Mouse (Mus musculus) heart, embryonic 16.5 days (tissue): ENCODE measurements at regions not wholly inside any gene's neighbourhood (a gene's known extent, or its start where the extent isn't known, plus 50 kb on each side); places are given as distances from the start of the nearest gene placed in this dataset.

Source experiments
- ATAC-seq: fragments of 200-750 bp; cut with Nextera tagmentation; replicated peaks from 2 replicates; pipeline ENCODE4 v1.8.0; 2017; ENCODE audit warnings: moderate number of reproducible peaks; ENCODE audit not compliant: insufficient read depth, low FRiP score; ENCODE audit errors: extremely low read depth
- H3K27ac ChIP-seq: fragments of 300-500 bp; sonication (generic); 2 replicates; pipeline ENCODE4 v1.5.1; 2014; ENCODE audit warnings: mild to moderate bottlenecking, low read length, control low read depth, moderate library complexity
- H3K27me3 ChIP-seq: fragments of 300-500 bp; sonication (generic); 2 replicates; pipeline ENCODE4 v1.6.1; 2014; ENCODE audit warnings: low read length, mixed read lengths; ENCODE audit not compliant: control insufficient read depth, insufficient read depth
- H3K36me3 ChIP-seq: fragments of 300-500 bp; sonication (generic); 2 replicates; pipeline ENCODE4 v1.6.1; 2014; ENCODE audit not compliant: control insufficient read depth, insufficient read depth
- H3K4me1 ChIP-seq: fragments of 300-500 bp; sonication (generic); 2 replicates; pipeline ENCODE4 v1.6.1; 2014; ENCODE audit warnings: low read length, mixed read lengths; ENCODE audit not compliant: control insufficient read depth, insufficient read depth
- H3K4me2 ChIP-seq: fragments of 300-500 bp; sonication (generic); 2 replicates; pipeline ENCODE4 v1.6.1; 2014; ENCODE audit warnings: low read depth, mild to moderate bottlenecking, control low read depth, low read length
- H3K4me3 ChIP-seq: fragments of 300-500 bp; sonication (generic); 2 replicates; pipeline ENCODE4 v1.5.1; 2014; ENCODE audit warnings: mild to moderate bottlenecking, control low read depth, low read length
- H3K9ac ChIP-seq: fragments of 300-500 bp; sonication (generic); 2 replicates; pipeline ENCODE4 v1.6.1; 2014; ENCODE audit warnings: low read length, control low read depth
- H3K9me3 ChIP-seq: fragments of 300-500 bp; sonication (generic); replicated peaks from 2 replicates; pipeline ENCODE4 v1.6.1; 2016; ENCODE audit warnings: low read length; ENCODE audit not compliant: control insufficient read depth
- WGBS: fragments of 180-500 bp; shearing (Covaris S2); extraction: QIAGEN DNeasy Blood & Tissue Kit; methylation state at CpG from one replicate; pipeline ENCODE4 v1.1.7; 2014; 5-methylcytosine and 5-hydroxymethylcytosine counted together

GRCm38 (mm10) chr12:70615123-70615522, 162.2 kb downstream of the Tmx1 start:
- no peak overlapping the region for H3K4me3 ChIP-seq
- no peak for ATAC-seq
- no peaks in the 10 kb centered on the region for H3K27me3 ChIP-seq
- H3K9me3 ChIP-seq, result no peaks in the 10 kb centered on the region
- no peak overlapping the region for H3K27ac ChIP-seq
- H3K9ac ChIP-seq, result no peak overlapping the region
- no peaks in the 10 kb centered on the region for H3K36me3 ChIP-seq
- H3K4me2 ChIP-seq, result no peak overlapping the region
- peaks cover 8% of the 10 kb centered on the region for H3K4me1 ChIP-seq
- WGBS, result 91% methylated on average over 9 of the region's 9 CpGs

GRCm38 (mm10) chr12:70616049-70616448, 163.2 kb downstream of the Tmx1 start:
- Histone ChIP-seq H3K27ac (peak overlapping the region; percentile 29), H3K9me3 (no peaks in the 10 kb centered on the region), H3K36me3 (no peaks in the 10 kb centered on the region), H3K4me1 (peaks cover 8% of the 10 kb centered on the region), H3K4me2 (no peak overlapping the region), H3K4me3 (no peak overlapping the region), H3K27me3 (no peaks in the 10 kb centered on the region), H3K9ac (no peak overlapping the region)
- WGBS, result 53% methylated on average over 4 of the region's 4 CpGs
- 0 out of 2 replicates have a peak, but pooled peaks have one; percentile 58 for ATAC-seq

- Histone ChIP-seq H3K9ac (no peak overlapping the region), H3K4me1 (peaks cover 8% of the 10 kb centered on the region), H3K27ac (no peak overlapping the region; the same call in 1 of the 2 replicates), H3K27me3 (no peaks in the 10 kb centered on the region), H3K36me3 (no peaks in the 10 kb centered on the region), H3K9me3 (no peaks in the 10 kb centered on the region), H3K4me2 (no peak overlapping the region), H3K4me3 (no peak overlapping the region)
- 55% methylated on average over 4 of the region's 4 CpGs for WGBS
- ATAC-seq, result no peak
Observed at GRCm38 (mm10) chr12:70616487-70616886, 163.6 kb downstream of the Tmx1 start.

GRCm38 (mm10) chr12:70617024-70617423, 164.1 kb downstream of the Tmx1 start:
- Histone ChIP-seq H3K36me3 (no peaks in the 10 kb centered on the region), H3K27me3 (no peaks in the 10 kb centered on the region), H3K4me1 (peaks cover 11% of the 10 kb centered on the region), H3K4me3 (no peak overlapping the region), H3K9ac (no peak overlapping the region), H3K9me3 (no peaks in the 10 kb centered on the region), H3K4me2 (no peak overlapping the region), H3K27ac (no peak overlapping the region)
- no peak for ATAC-seq
- 67% methylated on average over 1 of the region's 1 CpGs for WGBS

- H3K36me3 ChIP-seq, result no peaks in the 10 kb centered on the region
- no peak overlapping the region for H3K4me2 ChIP-seq
- peaks cover 16% of the 10 kb centered on the region for H3K4me1 ChIP-seq
- whole genome bisulfite sequencing, result 84% methylated on average over 3 of the region's 3 CpGs
- ATAC-seq, result no peak
- no peaks in the 10 kb centered on the region for H3K27me3 ChIP-seq
- no peak overlapping the region for H3K9ac ChIP-seq
- no peak overlapping the region for H3K4me3 ChIP-seq
- H3K27ac ChIP-seq, result no peak overlapping the region
- H3K9me3 ChIP-seq, result no peaks in the 10 kb centered on the region
Observed at GRCm38 (mm10) chr12:70617979-70618378, 165.1 kb downstream of the Tmx1 start.

- peaks cover 16% of the 10 kb centered on the region for H3K4me1 ChIP-seq
- no peaks in the 10 kb centered on the region for H3K9me3 ChIP-seq
- no peaks in the 10 kb centered on the region for H3K36me3 ChIP-seq
- no peak overlapping the region for H3K4me3 ChIP-seq
- WGBS, result 84% methylated on average over 2 of the region's 2 CpGs
- H3K9ac ChIP-seq, result no peak overlapping the region
- no peak for ATAC-seq
- no peak overlapping the region for H3K27ac ChIP-seq
- no peaks in the 10 kb centered on the region for H3K27me3 ChIP-seq
- H3K4me2 ChIP-seq, result no peak overlapping the region
Observed at GRCm38 (mm10) chr12:70619436-70619835, 166.5 kb downstream of the Tmx1 start.

GRCm38 (mm10) chr12:70622019-70622418, 169.1 kb downstream of the Tmx1 start:
- H3K4me1 ChIP-seq, result peaks cover 8% of the 10 kb centered on the region; the same call in 1 of the 2 replicates
- H3K27me3 ChIP-seq, result no peaks in the 10 kb centered on the region
- H3K36me3 ChIP-seq, result no peaks in the 10 kb centered on the region
- H3K9ac ChIP-seq, result no peak overlapping the region
- no peak overlapping the region for H3K4me2 ChIP-seq
- WGBS, result 53% methylated on average over 4 of the region's 4 CpGs
- no peaks in the 10 kb centered on the region for H3K9me3 ChIP-seq
- no peak overlapping the region for H3K4me3 ChIP-seq
- ATAC-seq, result no peak
- H3K27ac ChIP-seq, result peak overlapping the region; percentile 33; the same call in 1 of the 2 replicates

- H3K27me3 ChIP-seq, result no peaks in the 10 kb centered on the region
- H3K9ac ChIP-seq, result no peak overlapping the region
- H3K4me3 ChIP-seq, result no peak overlapping the region
- H3K4me1 ChIP-seq, result peaks cover 21% of the 10 kb centered on the region
- no peaks in the 10 kb centered on the region for H3K9me3 ChIP-seq
- 54% methylated on average over 9 of the region's 9 CpGs for WGBS
- no peak overlapping the region for H3K4me2 ChIP-seq
- H3K27ac ChIP-seq, result no peak overlapping the region
- no peak for ATAC-seq
- H3K36me3 ChIP-seq, result no peaks in the 10 kb centered on the region
Observed at GRCm38 (mm10) chr12:70624298-70624980, 171.5 kb downstream of the Tmx1 start.

- Histone ChIP-seq H3K4me2 (no peak overlapping the region), H3K4me1 (peaks cover 13% of the 10 kb centered on the region), H3K9ac (no peak overlapping the region), H3K4me3 (no peak overlapping the region), H3K36me3 (no peaks in the 10 kb centered on the region), H3K27ac (no peak overlapping the region), H3K27me3 (no peaks in the 10 kb centered on the region), H3K9me3 (no peaks in the 10 kb centered on the region)
- no peak for ATAC-seq
- WGBS, result 69% methylated on average over 7 of the region's 7 CpGs
Observed at GRCm38 (mm10) chr12:70627638-70628037, 174.7 kb downstream of the Tmx1 start.
